Mouse (Mus musculus) adrenal gland, adult 18-20 months (tissue): Measurements from ENCODE around the gene Tlcd1. TPM values are rescaled to one million over a fixed set of nuclear protein-coding genes. Genes with fewer than 3 reads are reported as not detected.
"Not testable (repeated sequence)": the region's sequence is repeated elsewhere in the genome, so short reads cannot be mapped to it uniquely, and the experiment has no call there.

ENCODE experiments used
- DNase-seq, 2 experiments: peaks; one replicate each; pipeline ENCODE4 v3.0.0; 2021 to 2022; ENCODE audit warnings: low spot score in 2 of 2
- total RNA-seq, 2 experiments: library from RNA; stranded (reverse); gene quantifications; 1 replicate in 1 of 2; 2 replicates in 1 of 2; pipeline ENCODE4 v1.2.3; 2021

Gene Tlcd1
- total RNA-seq, 2 experiments from 2014 or later = 54.7 to 76.5 TPM

GRCm38 (mm10) chr11:78175771-78176401 lies 625 bp upstream of the Tlcd1 start:
- DNase-seq = no peak

GRCm38 (mm10) chr11:78176905-78177331 lies 407 bp downstream of the Tlcd1 start:
- DNase-seq = no peak

DNA sequence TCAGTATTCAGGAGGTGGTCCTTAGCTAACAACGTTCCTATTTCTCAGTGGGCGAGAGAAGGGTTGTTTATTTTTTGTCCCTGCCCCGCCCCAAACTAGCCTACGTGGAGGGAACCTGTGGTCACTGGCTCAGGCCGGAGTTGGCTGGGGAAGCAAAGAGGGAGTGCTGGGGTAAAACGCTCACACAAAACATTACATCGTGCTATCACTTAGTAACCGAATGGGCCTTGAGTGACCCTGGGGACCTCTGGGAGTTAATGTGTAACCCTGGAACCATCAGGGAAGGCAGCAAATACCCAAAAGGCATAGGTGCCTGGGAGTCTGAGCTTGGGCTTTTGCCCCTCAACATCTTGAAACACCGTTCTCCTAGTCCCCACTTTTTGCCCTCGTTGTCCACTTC lies 926 bp downstream of the Tlcd1 start:
- DNase-seq = no peak

DNA sequence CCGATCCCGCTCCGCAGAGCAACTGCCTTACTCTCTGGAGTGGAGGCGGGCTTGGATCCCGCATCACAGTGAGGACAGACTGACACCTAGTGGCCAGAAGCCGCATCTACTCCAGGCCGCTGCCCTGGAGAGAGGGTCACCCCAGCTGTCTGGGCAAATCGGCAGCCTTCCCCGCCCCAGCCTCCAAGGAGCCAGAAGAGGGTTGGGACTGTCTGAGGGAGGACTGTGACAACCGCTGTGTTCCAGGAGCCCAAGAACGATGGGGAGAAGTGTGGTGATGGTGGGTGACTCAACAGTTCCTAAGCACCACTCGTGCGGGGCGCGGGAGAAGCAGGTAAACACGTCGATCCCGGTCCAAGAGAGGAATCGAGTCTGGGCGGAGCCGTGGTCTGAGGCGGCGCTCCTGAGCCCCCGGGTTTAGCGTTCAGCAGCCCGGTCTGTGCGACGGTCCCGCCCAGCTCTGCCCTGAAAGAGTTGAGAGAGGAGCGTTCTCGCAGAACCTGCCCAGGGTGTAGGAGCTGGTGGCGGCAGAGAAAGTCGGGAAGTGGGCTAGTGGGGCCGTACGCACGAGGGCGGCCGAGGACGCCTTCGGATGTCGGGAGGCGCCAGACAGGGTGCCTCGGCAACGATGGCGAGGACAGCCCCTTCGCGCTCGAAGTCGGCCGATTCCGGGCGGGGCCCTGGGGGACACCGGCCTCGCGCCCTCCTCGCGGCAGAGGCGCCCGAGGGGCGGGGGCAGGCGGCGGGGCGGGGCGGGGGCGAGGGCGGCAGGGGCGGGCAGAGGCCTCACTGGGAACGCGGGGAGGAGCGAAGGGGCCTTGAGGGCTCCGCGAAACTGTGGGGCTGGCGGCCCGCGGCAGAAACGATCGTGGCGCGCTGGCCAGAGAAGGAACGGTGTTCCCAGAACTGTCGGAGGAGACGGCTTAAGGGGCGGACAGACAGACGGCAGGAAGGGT lies 1.7 kb downstream of the Tlcd1 start:
- DNase-seq = peak; percentile 95 to 96

DNA sequence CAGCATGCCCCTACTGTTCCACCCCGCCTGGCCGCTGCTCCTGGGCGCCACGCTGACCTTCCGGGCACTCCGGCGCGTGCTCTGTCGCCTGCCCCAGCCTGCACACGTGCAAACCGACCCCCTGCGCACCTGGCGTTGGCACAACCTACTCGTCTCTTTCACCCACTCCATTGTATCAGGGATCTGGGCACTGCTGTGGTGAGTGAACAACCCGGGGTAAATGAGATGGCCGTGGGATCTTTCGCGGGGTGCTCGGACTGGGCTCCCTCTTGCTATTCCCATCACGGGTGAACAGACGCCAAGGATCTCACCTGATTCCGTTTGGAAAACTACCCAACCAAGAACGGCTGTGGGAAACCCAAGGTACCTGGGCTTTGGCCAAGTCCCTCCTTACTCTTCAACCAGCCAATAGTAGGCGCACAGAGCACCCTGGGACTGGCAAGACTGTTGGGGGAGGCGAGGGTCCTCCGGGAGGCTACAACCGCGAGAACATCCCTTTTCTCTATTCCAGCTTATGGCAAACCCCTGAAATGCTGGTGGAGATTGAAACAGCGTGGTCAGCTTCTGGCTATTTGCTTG lies 2.4 kb downstream of the Tlcd1 start:
- peak in 1 of 2 experiments; percentile 48 for DNase-seq

GRCm38 (mm10) chr11:78179438-78179999 lies 3.0 kb downstream of the Tlcd1 start:
- no peak for DNase-seq

- DNase-seq = no peak
Measured at GRCm38 (mm10) chr11:78180081-78180761, 3.7 kb downstream of the Tlcd1 start.

DNA sequence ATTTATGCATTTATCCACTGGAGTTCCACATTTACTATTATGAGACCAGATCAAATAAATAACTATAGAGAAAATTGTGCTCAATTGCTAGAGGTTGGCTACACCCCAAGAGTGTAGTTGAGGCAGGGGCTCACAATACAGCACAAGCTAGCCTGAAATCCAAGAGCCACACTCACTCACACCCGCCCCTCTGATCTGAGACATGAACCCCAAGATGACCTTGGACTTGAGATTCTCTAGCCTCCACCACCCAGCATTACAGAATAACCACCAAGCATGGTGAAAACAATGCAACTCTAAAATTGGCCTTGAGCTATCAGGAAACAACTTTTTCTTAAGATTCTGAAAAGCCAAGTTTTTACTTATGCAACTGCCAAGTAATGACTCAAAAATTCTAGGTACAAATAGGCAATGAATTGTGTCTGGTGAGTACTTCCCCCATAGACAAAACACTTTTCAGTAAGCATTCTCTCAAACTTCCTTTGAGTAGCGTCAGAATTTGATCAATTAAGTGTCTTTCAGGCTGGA lies 5.4 kb downstream of the Tlcd1 start:
- DNase-seq = no peak

GRCm38 (mm10) chr11:78182450-78182849 lies 5.9 kb downstream of the Tlcd1 start:
- DNase-seq = no peak

- DNase-seq = peak; percentile 71 to 77
Measured at GRCm38 (mm10) chr11:78182961-78183844, 6.7 kb downstream of the Tlcd1 start, which contains the start of gene Rpl23a. Gene Rpl23a, minus strand, starts transcription at chr11:78183584.

GRCm38 (mm10) chr11:78183884-78184514 lies 7.5 kb downstream of the Tlcd1 start:
- no peak for DNase-seq

DNA sequence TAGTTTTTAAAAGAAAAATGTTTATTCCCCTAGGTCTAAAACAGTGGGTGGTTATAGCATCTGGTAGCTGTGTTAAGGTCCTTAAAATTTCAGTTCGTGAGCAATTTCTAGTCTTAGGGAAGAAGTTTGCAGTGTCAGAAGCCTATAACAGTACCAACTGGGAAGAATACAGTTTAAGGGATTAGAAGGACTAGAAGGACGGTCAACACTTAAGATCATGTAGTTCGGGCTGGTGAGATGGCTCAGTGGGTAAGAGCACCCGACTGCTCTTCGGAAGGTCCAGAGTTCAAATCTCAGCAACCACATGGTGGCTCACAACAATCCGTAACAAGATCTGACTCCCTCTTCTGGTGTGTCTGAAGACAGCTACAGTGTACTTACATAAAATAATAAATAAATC lies 8.2 kb downstream of the Tlcd1 start:
- not testable (repeated sequence) for DNase-seq

DNA sequence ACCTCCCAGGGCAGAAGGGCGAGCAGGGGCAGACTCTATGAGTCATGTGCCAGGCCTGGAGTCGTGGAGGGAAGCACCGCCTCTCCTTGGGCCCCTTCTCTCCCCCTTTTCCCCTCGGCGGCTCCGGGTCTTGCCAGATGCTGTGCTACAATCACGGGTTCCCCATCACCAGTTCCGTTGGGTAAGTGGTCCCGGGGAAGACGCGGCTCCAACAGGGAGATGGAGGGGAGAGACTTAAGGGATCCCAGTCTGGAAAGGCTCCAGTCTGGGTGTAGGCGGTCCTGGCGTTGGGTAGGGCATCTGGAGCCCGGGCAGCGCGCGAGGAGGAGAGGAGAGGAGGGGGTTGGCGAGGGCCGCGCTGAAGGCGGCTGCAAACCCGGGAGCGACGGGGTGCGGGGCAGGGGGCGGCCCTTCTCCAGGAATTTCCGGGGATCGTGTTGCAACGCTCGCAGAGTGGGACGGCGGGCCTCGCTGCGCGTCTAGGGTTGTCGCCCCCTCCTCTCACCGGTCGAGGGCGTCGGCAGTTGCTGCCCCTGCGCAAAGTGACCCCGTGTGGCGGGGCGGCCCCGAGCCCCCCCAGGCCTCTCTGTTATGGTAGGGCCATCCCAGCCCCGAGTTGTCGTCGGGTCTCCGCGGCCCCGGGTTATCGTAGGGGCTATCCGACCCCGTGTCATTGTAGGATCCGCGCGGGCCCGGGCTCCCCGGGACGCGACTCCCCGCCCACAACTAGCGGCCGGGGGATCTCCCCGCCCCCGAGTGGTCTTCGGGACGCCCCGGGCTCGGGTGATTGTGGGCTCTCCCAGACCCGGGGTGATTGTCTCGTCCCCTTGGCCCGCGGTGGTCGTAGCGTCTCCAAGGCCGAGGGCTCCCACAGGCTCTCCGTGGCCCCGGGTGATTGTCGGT lies 12.1 kb downstream of the Tlcd1 start, which contains the start of gene Rab34:
Gene Rab34, plus strand, starts transcription at position 100 of the 903 bp plus-strand sequence.
- peak; percentile 60 to 61 for DNase-seq

GRCm38 (mm10) chr11:78189234-78190040 lies 12.9 kb downstream of the Tlcd1 start:
- DNase-seq = peak; percentile 43 to 58

- DNase-seq = no peak
Measured at GRCm38 (mm10) chr11:78190041-78190440, 13.5 kb downstream of the Tlcd1 start.

- DNase-seq = no peak
Measured at GRCm38 (mm10) chr11:78193113-78193512, 16.6 kb downstream of the Tlcd1 start, which contains the start of gene Proca1. Gene Proca1, plus strand, starts transcription at chr11:78193392.
